Mouse (Mus musculus): ENCODE measurements around the gene Bace1. TPM values are rescaled to one million over a fixed set of nuclear protein-coding genes. Genes with fewer than 3 reads are reported as not detected.

The Bace1 gene
- polyA plus RNA-seq, 1 experiment from 2014 or later, result 56.5 TPM

Other genes starting within 250 kb of the Bace1 start
- gene Cep164, start 9.9 kb upstream of the Bace1 start, polyA plus RNA-seq (2014; fragmentation: Nextera tagmentation; extraction: Ambion mirVana), result 13.0 and 18.0 TPM in 2 replicates
- gene Pcsk7, start 67.9 kb downstream of the Bace1 start, polyA plus RNA-seq (2014; fragmentation: Nextera tagmentation; extraction: Ambion mirVana), result 15.5 and 17.4 TPM in 2 replicates
- 97.4 and 121 TPM in 2 replicates for gene Rnf214, start 68.3 kb downstream of the Bace1 start, polyA plus RNA-seq (2014; fragmentation: Nextera tagmentation; extraction: Ambion mirVana)
- gene Tagln, start 97.5 kb downstream of the Bace1 start, polyA plus RNA-seq (2014; fragmentation: Nextera tagmentation; extraction: Ambion mirVana), result 1.6 and 3.3 TPM in 2 replicates
- gene Sidt2, start 116.7 kb downstream of the Bace1 start, polyA plus RNA-seq (2014; fragmentation: Nextera tagmentation; extraction: Ambion mirVana), result 40.3 and 40.5 TPM in 2 replicates
- gene Pafah1b2, start 174.1 kb downstream of the Bace1 start, polyA plus RNA-seq (2014; fragmentation: Nextera tagmentation; extraction: Ambion mirVana), result 291 and 338 TPM in 2 replicates
- 10.3 and 11.4 TPM in 2 replicates for gene Sik3, start 174.2 kb downstream of the Bace1 start, polyA plus RNA-seq (2014; fragmentation: Nextera tagmentation; extraction: Ambion mirVana)

All from midbrain, embryonic 14.5 days (tissue).